Mouse (Mus musculus) testis, adult 2 months (tissue): Measurements from ENCODE around the gene Dmtf1.

Experiments used
- CTCF ChIP-seq: fragments of 200-500 bp; IDR thresholded peaks from 2 replicates; pipeline ENCODE4 v1.5.1; 2012; ENCODE audit warnings: low read depth, mild to moderate bottlenecking, inconsistent platforms, low read length, moderate library complexity; ENCODE audit not compliant: control insufficient read depth, insufficient read depth, insufficient replicate concordance
- POLR2A ChIP-seq: fragments of 200-500 bp; IDR thresholded peaks from 2 replicates; pipeline ENCODE4 v1.6.1; 2012; ENCODE audit warnings: low read depth, mild to moderate bottlenecking, inconsistent platforms, low read length, moderate library complexity; ENCODE audit not compliant: control insufficient read depth

DNA sequence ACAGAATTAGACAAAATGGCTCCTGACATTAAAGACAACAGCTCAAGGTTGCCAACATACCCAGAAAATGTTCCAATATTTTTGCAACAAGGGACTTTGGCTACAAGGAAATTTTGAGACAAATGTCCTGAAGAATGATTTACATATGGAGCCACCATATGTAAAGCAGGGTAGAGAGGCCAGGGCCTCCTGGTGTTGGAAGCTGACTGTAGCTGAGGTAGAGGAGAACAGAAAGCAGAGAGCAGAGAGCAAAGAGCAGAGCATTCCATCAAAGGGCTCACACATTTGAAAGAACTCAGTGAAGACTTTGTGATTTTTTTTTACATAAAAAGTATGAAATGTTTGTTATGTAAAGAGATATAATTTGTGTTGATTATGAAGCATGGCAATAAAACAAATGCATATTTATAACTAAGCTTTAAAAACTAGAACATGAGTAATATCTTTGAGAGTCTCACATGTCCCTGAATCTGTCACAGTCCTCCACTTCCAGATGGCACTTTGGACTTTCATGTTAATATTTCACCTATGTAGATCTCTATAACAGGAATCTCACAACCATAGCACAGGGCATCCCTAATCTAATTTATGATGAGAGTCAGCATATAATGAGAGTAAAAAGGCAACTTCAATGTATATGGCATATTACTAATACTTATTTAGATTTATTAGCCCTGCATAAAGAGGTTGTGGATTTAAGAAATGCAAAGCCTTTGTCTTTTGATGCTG, 81.6 kb downstream of the Dmtf1 start:
- TF ChIP-seq CTCF (no peak), POLR2A (no peak)
